Mouse (Mus musculus) midbrain, embryonic 11.5 days (tissue): ENCODE data around the gene Eif2b3. TPM values are rescaled to one million over a fixed set of nuclear protein-coding genes. Genes with fewer than 3 reads are reported as not detected.

Experiments
- ATAC-seq: fragments of 200-750 bp; cut with Nextera tagmentation; 2 replicates; pipeline ENCODE4 v1.8.0; 2017; ENCODE audit warnings: moderate TSS enrichment, moderate library complexity; ENCODE audit not compliant: low FRiP score
- DNase-seq: peaks from one replicate; pipeline ENCODE4 v3.0.0; 2015; ENCODE audit warnings: low spot score; ENCODE audit errors: missing footprints
- H3K27ac ChIP-seq: fragments of 300-500 bp; sonication (generic); 2 replicates; pipeline ENCODE4 v1.5.1; 2014; ENCODE audit warnings: low read depth, low read length
- H3K27me3 ChIP-seq: fragments of 300-500 bp; sonication (generic); 2 replicates; pipeline ENCODE4 v1.6.1; 2014; ENCODE audit warnings: mild to moderate bottlenecking, low read length, moderate library complexity, mixed read lengths; ENCODE audit not compliant: control insufficient read depth, insufficient read depth
- H3K36me3 ChIP-seq: fragments of 300-500 bp; sonication (generic); 2 replicates; pipeline ENCODE4 v1.6.1; 2014; ENCODE audit warnings: mild to moderate bottlenecking, low read length, moderate library complexity, mixed read lengths; ENCODE audit not compliant: control insufficient read depth, insufficient read depth
- H3K4me1 ChIP-seq: fragments of 300-500 bp; sonication (generic); 2 replicates; pipeline ENCODE4 v1.6.1; 2014; ENCODE audit warnings: low read length; ENCODE audit not compliant: control insufficient read depth, insufficient read depth
- H3K4me2 ChIP-seq: fragments of 300-500 bp; sonication (generic); 2 replicates; pipeline ENCODE4 v1.6.1; 2014; ENCODE audit warnings: mild to moderate bottlenecking, moderate library complexity
- H3K4me3 ChIP-seq: fragments of 300-500 bp; sonication (generic); 2 replicates; pipeline ENCODE4 v1.5.1; 2014; ENCODE audit warnings: low read depth, low read length
- H3K9ac ChIP-seq: fragments of 300-500 bp; sonication (generic); 2 replicates; pipeline ENCODE4 v1.6.1; 2014; ENCODE audit warnings: low read length
- H3K9me3 ChIP-seq: fragments of 300-500 bp; sonication (generic); 2 replicates; pipeline ENCODE4 v1.6.1; 2016; ENCODE audit warnings: low read length; ENCODE audit not compliant: control insufficient read depth
- WGBS: fragments of 180-500 bp; shearing (Covaris S2); extraction: QIAGEN DNeasy Blood & Tissue Kit; methylation state at CpG from one replicate; pipeline ENCODE4 v1.1.7; 2014; 5-methylcytosine and 5-hydroxymethylcytosine counted together
- polyA plus RNA-seq: library from polyadenylated mRNA; unstranded; fragments of >200 nt; fragmentation: Nextera tagmentation; extraction: Ambion mirVana; gene quantifications from 2 replicates; pipeline ENCODE4 v1.2.1, GENCODE M21; 2014

Gene Eif2b3
- polyA plus RNA-seq, 1 experiment from 2014 or later: 43.0 TPM

- peak; percentile 68 for ATAC-seq
- Histone ChIP-seq H3K4me2 (peak within 1 kb of the TSS; percentile 99), H3K9ac (peak within 1 kb of the TSS; percentile 76), H3K36me3 (no peaks in the 10 kb centered on the region; the same call in 1 of the 2 replicates), H3K27me3 (no peaks in the 10 kb centered on the region), H3K9me3 (no peaks in the 10 kb centered on the region), H3K27ac (peak within 1 kb of the TSS; percentile 57), H3K4me1 (peaks cover 19% of the 10 kb centered on the region), H3K4me3 (peak within 1 kb of the TSS; percentile 90)
- DNase-seq: peak; percentile 95
- 1% methylated on average over 57 of the region's 58 CpGs for WGBS
Observed at GRCm38 (mm10) chr4:116995131-116995797, 23.9 kb upstream of the Eif2b3 start, which contains the start of gene Hectd3. Gene Hectd3 (plus strand): TSS chr4:116995317.

GRCm38 (mm10) chr4:116995798-116996135, 23.4 kb upstream of the Eif2b3 start:
- ATAC-seq (no peak), DNase-seq (peak; percentile 89)
- Histone ChIP-seq H3K27me3 (no peaks in the 10 kb centered on the region), H3K27ac (peak overlapping the region; percentile 57; the same call in 1 of the 2 replicates), H3K4me3 (peak overlapping the region; percentile 90), H3K9ac (peak overlapping the region; percentile 76), H3K36me3 (no peaks in the 10 kb centered on the region), H3K4me1 (peaks cover 19% of the 10 kb centered on the region), H3K9me3 (no peaks in the 10 kb centered on the region), H3K4me2 (peak overlapping the region; percentile 99)
- WGBS: under 1% methylated on average over 16 of the region's 16 CpGs

GRCm38 (mm10) chr4:116999513-117000154, 19.6 kb upstream of the Eif2b3 start:
- Histone ChIP-seq H3K9ac (no peak overlapping the region), H3K4me3 (no peak overlapping the region), H3K4me1 (peaks cover 12% of the 10 kb centered on the region), H3K4me2 (no peak overlapping the region), H3K9me3 (no peaks in the 10 kb centered on the region), H3K36me3 (no peaks in the 10 kb centered on the region), H3K27me3 (no peaks in the 10 kb centered on the region; the same call in 1 of the 2 replicates), H3K27ac (no peak overlapping the region)
- 91% methylated on average over 17 of the region's 17 CpGs for WGBS
- ATAC-seq (no peak), DNase-seq (peak; percentile 59)

- H3K9ac ChIP-seq: no peak overlapping the region
- H3K4me1 ChIP-seq: 0 out of 2 replicates have a peak, but pooled peaks cover 3% of the 10 kb centered on the region
- no peaks in the 10 kb centered on the region; the same call in 1 of the 2 replicates for H3K27me3 ChIP-seq
- H3K4me3 ChIP-seq: no peak overlapping the region
- H3K36me3 ChIP-seq: no peaks in the 10 kb centered on the region
- 90% methylated on average over 16 of the region's 16 CpGs for WGBS
- H3K4me2 ChIP-seq: no peak overlapping the region
- ATAC-seq (no peak), DNase-seq (no peak)
- H3K9me3 ChIP-seq: no peaks in the 10 kb centered on the region
- no peak overlapping the region for H3K27ac ChIP-seq
Observed at GRCm38 (mm10) chr4:117001957-117002356, 17.2 kb upstream of the Eif2b3 start.

DNA sequence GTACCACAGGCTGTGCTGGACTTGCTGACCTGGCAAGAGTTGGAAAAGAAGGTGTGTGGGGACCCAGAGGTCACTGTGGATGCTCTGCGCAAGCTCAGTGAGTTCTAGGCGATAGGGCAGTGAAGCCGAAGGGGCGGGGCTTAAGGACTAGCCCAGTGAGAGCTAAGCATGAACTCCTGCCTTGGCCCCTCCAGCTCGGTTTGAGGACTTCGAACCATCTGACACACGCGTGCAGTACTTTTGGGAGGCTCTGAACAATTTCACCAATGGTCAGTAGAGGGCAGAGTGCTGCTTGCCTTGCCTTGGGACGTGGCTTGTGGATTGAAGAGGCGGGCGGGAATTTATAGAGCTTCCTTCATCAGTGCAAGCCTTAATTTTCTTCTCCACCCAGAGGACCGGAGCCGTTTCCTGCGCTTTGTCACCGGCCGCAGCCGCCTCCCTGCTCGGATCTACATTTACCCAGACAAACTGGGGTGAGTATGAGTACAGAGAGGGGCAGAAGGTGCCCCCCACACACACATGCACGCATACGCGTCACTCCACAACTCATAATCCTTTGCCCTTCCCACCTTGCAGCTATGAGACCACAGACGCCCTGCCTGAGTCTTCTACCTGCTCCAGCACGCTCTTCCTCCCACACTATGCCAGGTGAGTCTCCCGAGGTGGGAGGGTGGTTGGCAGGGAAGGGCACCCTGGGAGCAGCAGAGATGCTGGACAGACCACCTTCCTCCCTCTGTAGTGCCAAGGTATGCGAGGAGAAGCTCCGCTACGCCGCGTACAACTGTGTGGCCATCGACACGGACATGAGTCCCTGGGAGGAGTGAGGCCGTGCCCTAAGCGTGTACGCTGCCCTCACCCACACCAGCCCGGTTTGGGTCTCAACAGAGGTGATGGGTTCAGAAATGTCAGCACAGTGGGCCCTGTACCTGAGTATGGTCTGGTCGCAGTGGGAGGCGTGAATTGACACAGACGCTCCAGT, 16.4 kb upstream of the Eif2b3 start:
- Histone ChIP-seq H3K4me3 (no peak overlapping the region), H3K4me1 (0 out of 2 replicates have a peak, but pooled peaks cover 3% of the 10 kb centered on the region), H3K9me3 (no peaks in the 10 kb centered on the region), H3K27me3 (no peaks in the 10 kb centered on the region; the same call in 1 of the 2 replicates), H3K27ac (no peak overlapping the region), H3K4me2 (no peak overlapping the region), H3K36me3 (no peaks in the 10 kb centered on the region), H3K9ac (no peak overlapping the region)
- ATAC-seq (peak; percentile 74), DNase-seq (peak; percentile 95)
- 56% methylated on average over 38 of the region's 38 CpGs for WGBS

GRCm38 (mm10) chr4:117004649-117005048, 14.6 kb upstream of the Eif2b3 start:
- DNase-seq: no peak
- Histone ChIP-seq H3K27me3 (no peaks in the 10 kb centered on the region; the same call in 1 of the 2 replicates), H3K4me3 (no peak overlapping the region), H3K4me1 (0 out of 2 replicates have a peak, but pooled peaks cover 3% of the 10 kb centered on the region), H3K4me2 (no peak overlapping the region), H3K27ac (no peak overlapping the region), H3K36me3 (no peaks in the 10 kb centered on the region), H3K9ac (no peak overlapping the region), H3K9me3 (no peaks in the 10 kb centered on the region)
- WGBS: 92% methylated on average over 4 of the region's 4 CpGs
- ATAC-seq: no peak

DNA sequence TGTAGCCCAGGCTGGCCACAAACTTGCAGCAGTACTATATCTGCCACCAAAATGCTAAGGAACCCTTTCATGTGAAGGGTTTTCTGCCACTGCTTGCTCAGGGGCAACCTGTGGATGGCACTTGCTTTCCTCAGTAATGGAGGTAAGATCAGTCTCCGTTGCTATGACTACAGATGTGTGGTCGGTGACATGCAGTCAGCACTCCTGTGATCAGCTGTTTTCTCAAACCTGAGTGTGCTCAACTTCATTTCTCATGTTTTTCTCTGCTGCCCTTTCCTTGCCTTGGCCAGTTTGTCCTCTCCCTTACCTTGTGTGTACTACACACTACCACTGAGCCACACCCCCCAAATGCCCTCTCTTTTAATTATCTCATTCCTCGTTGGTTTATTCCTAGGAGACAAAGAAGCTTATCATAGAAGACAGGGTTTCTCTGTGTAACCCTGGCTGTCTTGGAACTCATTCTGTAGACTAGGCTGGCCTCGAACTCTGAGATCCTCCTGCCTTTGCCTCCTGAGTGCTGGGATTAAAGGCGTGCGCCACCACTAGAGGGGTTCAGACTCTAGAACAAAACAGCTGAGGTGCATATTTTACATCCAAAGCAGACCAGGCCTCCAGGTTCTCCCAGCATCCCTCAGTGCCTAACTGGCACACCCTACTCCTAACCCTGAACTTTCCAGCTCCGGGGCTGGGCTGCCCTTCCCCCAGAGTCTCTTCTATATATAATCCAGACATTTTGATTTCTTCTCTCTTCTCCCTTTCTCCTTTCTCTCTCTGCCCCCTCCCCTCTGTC, 13.4 kb upstream of the Eif2b3 start:
- no peak overlapping the region for H3K27ac ChIP-seq
- H3K4me3 ChIP-seq: no peak overlapping the region
- no peaks in the 10 kb centered on the region; the same call in 1 of the 2 replicates for H3K27me3 ChIP-seq
- no peak overlapping the region for H3K4me2 ChIP-seq
- H3K9ac ChIP-seq: no peak overlapping the region
- H3K4me1 ChIP-seq: 0 out of 2 replicates have a peak, but pooled peaks cover 3% of the 10 kb centered on the region
- H3K36me3 ChIP-seq: no peaks in the 10 kb centered on the region
- DNase-seq (peak; percentile 66), ATAC-seq (no peak)
- WGBS: 72% methylated on average over 7 of the region's 7 CpGs
- H3K9me3 ChIP-seq: no peaks in the 10 kb centered on the region

DNA sequence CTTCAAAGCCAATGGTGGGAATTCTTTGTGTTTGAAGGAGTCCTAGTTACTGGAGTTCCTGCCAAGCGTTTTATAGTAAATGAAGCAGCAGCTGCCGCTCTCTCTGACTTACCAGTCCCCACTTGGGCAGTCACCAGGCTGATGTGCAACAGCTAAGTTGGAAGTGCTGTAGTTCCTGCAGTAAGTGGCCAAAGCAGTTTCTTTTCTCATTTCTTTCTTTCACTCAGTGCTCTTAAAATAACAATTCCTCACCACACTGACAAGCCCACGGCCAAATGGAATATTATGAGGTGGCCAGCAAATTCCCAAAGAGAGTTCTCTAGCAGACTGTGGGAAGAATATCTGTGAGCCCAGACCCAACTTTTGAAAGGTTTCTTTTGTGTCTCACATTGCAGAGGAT, 12.1 kb upstream of the Eif2b3 start:
- 0 out of 2 replicates have a peak, but pooled peaks cover 3% of the 10 kb centered on the region for H3K4me1 ChIP-seq
- H3K36me3 ChIP-seq: no peaks in the 10 kb centered on the region
- H3K4me2 ChIP-seq: no peak overlapping the region
- H3K27me3 ChIP-seq: no peaks in the 10 kb centered on the region; the same call in 1 of the 2 replicates
- DNase-seq: no peak
- H3K9ac ChIP-seq: no peak overlapping the region
- no peak for ATAC-seq
- H3K27ac ChIP-seq: no peak overlapping the region
- H3K4me3 ChIP-seq: no peak overlapping the region
- no peaks in the 10 kb centered on the region for H3K9me3 ChIP-seq
- WGBS: 77% methylated on average over 3 of the region's 3 CpGs
